Mouse (Mus musculus): Measurements from ENCODE around the gene Prpsap1. TPM values are rescaled to one million over a fixed set of nuclear protein-coding genes. Genes with fewer than 3 reads are reported as not detected.

Gene Prpsap1
- polyA plus RNA-seq, 1 experiment = not detected

- TF ChIP-seq CTCF (IDR thresholded peaks at IDR 0.05; ENCODE audit: insufficient read depth, low read depth, low read length) (no peak), POLR2A (IDR thresholded peaks at IDR 0.05; ENCODE audit: insufficient read depth, low read depth, low read length) (no peak)
- peaks cover 34% of the 10 kb centered on the region for H3K4me1 ChIP-seq (ENCODE audit: control insufficient read depth, insufficient read depth, low read length)
- no peak overlapping the region for H3K27ac ChIP-seq (ENCODE audit: insufficient read depth, low read depth, low read length)
- H3K4me3 ChIP-seq (ENCODE audit: insufficient read depth, low read depth, low read length) = peak overlapping the region; percentile 47
- under 1% methylated on average over 50 of the region's 50 CpGs for WGBS
Observed at GRCm38 (mm10) chr11:116532810-116533338, 38.9 kb upstream of the Prpsap1 start.

GRCm38 (mm10) chr11:116532262-116532809 is 38.3 kb upstream of the Prpsap1 start:
- H3K4me3 ChIP-seq (ENCODE audit: insufficient read depth, low read depth, low read length) = peak overlapping the region; percentile 47
- TF ChIP-seq CTCF (IDR thresholded peaks at IDR 0.05; ENCODE audit: insufficient read depth, low read depth, low read length) (no peak), POLR2A (IDR thresholded peaks at IDR 0.05; ENCODE audit: insufficient read depth, low read depth, low read length) (no peak)
- peaks cover 34% of the 10 kb centered on the region for H3K4me1 ChIP-seq (ENCODE audit: control insufficient read depth, insufficient read depth, low read length)
- no peak overlapping the region for H3K27ac ChIP-seq (ENCODE audit: insufficient read depth, low read depth, low read length)
- WGBS = under 1% methylated on average over 30 of the region's 30 CpGs

GRCm38 (mm10) chr11:116531371-116532191 is 37.6 kb upstream of the Prpsap1 start:
- 2% methylated on average over 48 of the region's 48 CpGs for WGBS
- no peak for TF ChIP-seq POLR2A (IDR thresholded peaks at IDR 0.05; ENCODE audit: insufficient read depth, low read depth, low read length)
- Histone ChIP-seq H3K4me3 (ENCODE audit: insufficient read depth, low read depth, low read length) (peak overlapping the region; percentile 33), H3K4me1 (ENCODE audit: control insufficient read depth, insufficient read depth, low read length) (peaks cover 34% of the 10 kb centered on the region), H3K27ac (ENCODE audit: insufficient read depth, low read depth, low read length) (no peak overlapping the region; the same call in 1 of the 2 replicates)

GRCm38 (mm10) chr11:116530187-116531147 is 36.5 kb upstream of the Prpsap1 start, which contains the start of gene Sphk1:
Sphk1 (plus strand) TSS chr11:116530925.
- H3K4me3 ChIP-seq (ENCODE audit: insufficient read depth, low read depth, low read length) = peak within 1 kb of the TSS; percentile 33
- peaks cover 34% of the 10 kb centered on the region for H3K4me1 ChIP-seq (ENCODE audit: control insufficient read depth, insufficient read depth, low read length)
- no peak for TF ChIP-seq CTCF (IDR thresholded peaks at IDR 0.05; ENCODE audit: insufficient read depth, low read depth, low read length)
- TF ChIP-seq POLR2A (IDR thresholded peaks at IDR 0.05; ENCODE audit: insufficient read depth, low read depth, low read length) = no peak
- WGBS = 61% methylated on average over 11 of the region's 11 CpGs
- no peak within 1 kb of the TSS; the same call in 1 of the 2 replicates for H3K27ac ChIP-seq (ENCODE audit: insufficient read depth, low read depth, low read length)

GRCm38 (mm10) chr11:116528636-116529320 is 34.8 kb upstream of the Prpsap1 start:
- Histone ChIP-seq H3K4me3 (ENCODE audit: insufficient read depth, low read depth, low read length) (no peak overlapping the region), H3K27ac (ENCODE audit: insufficient read depth, low read depth, low read length) (no peak overlapping the region), H3K4me1 (ENCODE audit: control insufficient read depth, insufficient read depth, low read length) (peaks cover 32% of the 10 kb centered on the region)
- TF ChIP-seq POLR2A (IDR thresholded peaks at IDR 0.05; ENCODE audit: insufficient read depth, low read depth, low read length) (no peak), CTCF (IDR thresholded peaks at IDR 0.05; ENCODE audit: insufficient read depth, low read depth, low read length) (no peak)
- 74% methylated on average over 8 of the region's 8 CpGs for whole genome bisulfite sequencing

- 47% methylated on average over 5 of the region's 5 CpGs for WGBS
- Histone ChIP-seq H3K4me3 (ENCODE audit: insufficient read depth, low read depth, low read length) (no peak overlapping the region), H3K27ac (ENCODE audit: insufficient read depth, low read depth, low read length) (0 out of 2 replicates have a peak overlapping the region, but pooled peaks have one; percentile 21), H3K4me1 (ENCODE audit: control insufficient read depth, insufficient read depth, low read length) (peaks cover 19% of the 10 kb centered on the region)
- TF ChIP-seq POLR2A (IDR thresholded peaks at IDR 0.05; ENCODE audit: insufficient read depth, low read depth, low read length) (no peak), CTCF (IDR thresholded peaks at IDR 0.05; ENCODE audit: insufficient read depth, low read depth, low read length) (no peak)
Observed at GRCm38 (mm10) chr11:116523699-116524189, 29.7 kb upstream of the Prpsap1 start.

GRCm38 (mm10) chr11:116522886-116523698 is 29.1 kb upstream of the Prpsap1 start:
- Histone ChIP-seq H3K27ac (ENCODE audit: insufficient read depth, low read depth, low read length) (peak overlapping the region; percentile 12), H3K4me1 (ENCODE audit: control insufficient read depth, insufficient read depth, low read length) (peaks cover 24% of the 10 kb centered on the region), H3K4me3 (ENCODE audit: insufficient read depth, low read depth, low read length) (no peak overlapping the region)
- WGBS = 47% methylated on average over 16 of the region's 16 CpGs
- TF ChIP-seq POLR2A (IDR thresholded peaks at IDR 0.05; ENCODE audit: insufficient read depth, low read depth, low read length) (no peak), CTCF (IDR thresholded peaks at IDR 0.05; ENCODE audit: insufficient read depth, low read depth, low read length) (no peak)
